Mouse (Mus musculus) spleen, adult 12 weeks (tissue): ENCODE data around the gene Tecpr2.
A peak's percentile ranks its signal among the peaks of the same experiment; 100 is the strongest.

ENCODE experiments used
- DNase-seq: peaks from one replicate; pipeline ENCODE4 v3.0.0; 2022; ENCODE audit warnings: low spot score

Gene Tecpr2

GRCm38 (mm10) chr12:110948082-110948909, 59.2 kb downstream of the Tecpr2 start:
- DNase-seq, result peak; percentile 14

- no peak for DNase-seq
These were observed 59.8 kb downstream of the Tecpr2 start for GRCm38 (mm10) chr12:110948910-110949201.

DNA sequence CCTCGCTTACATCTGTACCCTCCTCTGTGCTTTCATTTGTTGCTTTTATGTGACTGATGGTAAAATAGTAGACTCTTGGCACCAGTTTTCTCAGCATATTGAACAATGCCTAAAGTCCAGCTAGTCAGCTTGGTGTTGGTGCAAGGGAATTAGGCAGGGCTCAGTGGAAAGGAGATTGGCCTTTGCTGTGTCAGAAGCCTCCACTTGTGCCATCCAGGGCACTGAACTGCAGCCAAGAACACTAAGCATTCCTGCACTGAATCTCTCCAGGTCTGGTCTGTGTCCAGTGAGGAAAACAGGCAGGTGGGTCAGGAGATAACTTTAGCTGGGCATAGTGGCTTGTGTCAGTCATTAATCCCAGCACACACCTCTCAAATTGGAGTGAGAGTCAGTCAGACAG, 60.3 kb downstream of the Tecpr2 start:
- no peak for DNase-seq

DNA sequence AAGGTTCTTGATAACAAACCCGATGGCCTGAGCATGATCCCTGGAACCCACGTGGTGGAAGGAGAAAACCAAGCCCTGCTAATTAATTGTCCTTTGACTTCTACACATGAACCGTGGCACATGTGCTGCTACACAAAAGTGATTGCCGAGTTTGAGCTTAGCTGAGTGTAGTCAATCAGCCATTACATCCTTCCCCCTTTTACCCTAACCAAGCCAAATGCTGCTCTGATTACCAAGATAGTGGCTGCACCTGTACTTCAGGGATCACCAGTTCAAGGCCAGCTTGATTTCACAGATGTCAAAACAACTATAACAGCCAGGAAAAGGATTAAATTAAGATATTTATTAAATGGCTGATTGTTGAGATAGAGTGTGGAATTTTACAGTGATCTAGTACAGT, 61.1 kb downstream of the Tecpr2 start:
- DNase-seq, result no peak

DNA sequence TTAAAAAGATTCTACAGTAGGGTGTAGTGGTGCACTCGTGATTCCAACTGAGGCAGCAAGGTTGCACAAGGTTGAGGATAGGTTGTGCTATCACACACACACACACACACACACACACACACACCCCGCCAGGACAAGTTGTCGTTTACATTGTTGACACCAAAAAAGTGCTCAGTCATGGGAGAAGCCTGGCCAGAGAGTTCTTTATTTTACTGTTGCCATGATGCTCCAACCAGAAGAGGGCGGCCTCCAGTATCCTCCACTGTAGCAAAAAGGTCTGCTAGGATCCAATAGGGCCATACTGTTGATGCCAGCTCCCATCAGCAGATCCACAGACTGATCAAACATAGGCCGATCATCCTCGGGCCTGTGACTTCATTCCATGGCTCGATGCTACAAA, 62.2 kb downstream of the Tecpr2 start:
- no peak for DNase-seq

DNA sequence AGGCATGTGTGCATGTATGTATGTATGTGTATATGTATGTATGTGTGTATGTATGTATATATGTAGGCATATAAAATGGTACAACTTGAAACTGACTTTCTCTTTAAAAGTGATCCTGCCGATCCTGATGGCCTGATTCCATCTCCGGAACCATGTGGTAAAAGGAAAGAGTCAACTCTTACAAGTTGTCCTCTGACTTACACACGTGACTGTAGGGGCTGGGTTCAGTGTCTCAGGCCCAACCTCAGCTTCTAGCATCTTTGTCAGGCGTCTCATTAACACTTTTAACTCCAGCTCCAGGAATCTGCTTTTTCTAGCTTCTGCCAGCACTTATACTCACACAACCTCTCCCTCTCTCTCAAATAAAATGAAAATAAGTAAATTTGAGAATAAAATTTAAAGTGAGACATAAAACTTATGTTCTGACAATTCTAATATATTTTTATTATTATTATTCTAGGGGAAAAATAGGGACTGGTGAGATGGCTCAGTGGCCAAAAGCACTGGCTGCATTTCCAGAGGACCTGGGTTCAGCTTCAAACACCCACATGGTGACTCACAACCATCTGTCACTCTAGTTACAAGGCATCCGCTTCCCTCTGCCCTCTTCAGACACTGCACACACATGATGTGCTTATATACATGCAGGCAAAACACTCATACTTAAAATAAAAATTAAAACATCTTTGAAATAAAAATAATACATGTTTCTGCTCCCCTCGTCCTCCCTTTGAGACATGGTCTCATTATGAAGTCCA, 63.7 kb downstream of the Tecpr2 start:
- DNase-seq, result no peak

GRCm38 (mm10) chr12:110953443-110953842, 64.4 kb downstream of the Tecpr2 start:
- DNase-seq, result no peak

GRCm38 (mm10) chr12:110953900-110954299, 64.8 kb downstream of the Tecpr2 start:
- no peak for DNase-seq

- DNase-seq, result no peak
These were observed 65.4 kb downstream of the Tecpr2 start for GRCm38 (mm10) chr12:110954351-110954991.

DNA sequence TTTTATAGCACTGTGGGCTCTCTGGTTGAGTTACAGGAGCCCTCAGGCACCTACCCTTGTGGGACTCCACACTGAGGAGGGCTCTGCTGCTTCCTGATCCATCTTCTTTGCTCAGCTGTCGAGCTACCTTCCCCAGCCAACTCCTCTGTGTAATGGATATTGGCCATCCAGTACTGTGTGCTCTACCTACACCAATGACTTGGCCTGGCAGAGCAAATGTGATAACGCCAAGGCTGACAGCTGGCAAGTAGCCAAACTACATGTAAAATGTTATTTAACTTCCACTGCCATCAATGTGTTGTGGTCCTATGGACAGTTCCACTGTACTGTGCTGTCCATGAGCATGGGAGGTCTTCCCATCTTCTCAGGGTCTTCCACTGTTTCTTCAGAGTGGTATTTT, 72.9 kb downstream of the Tecpr2 start:
- DNase-seq, result no peak

GRCm38 (mm10) chr12:110965500-110965899, 76.4 kb downstream of the Tecpr2 start:
- DNase-seq, result no peak

- DNase-seq, result no peak
These were observed 77.0 kb downstream of the Tecpr2 start for GRCm38 (mm10) chr12:110966079-110966478.

GRCm38 (mm10) chr12:110967146-110967545, 78.1 kb downstream of the Tecpr2 start:
- DNase-seq, result no peak

DNA sequence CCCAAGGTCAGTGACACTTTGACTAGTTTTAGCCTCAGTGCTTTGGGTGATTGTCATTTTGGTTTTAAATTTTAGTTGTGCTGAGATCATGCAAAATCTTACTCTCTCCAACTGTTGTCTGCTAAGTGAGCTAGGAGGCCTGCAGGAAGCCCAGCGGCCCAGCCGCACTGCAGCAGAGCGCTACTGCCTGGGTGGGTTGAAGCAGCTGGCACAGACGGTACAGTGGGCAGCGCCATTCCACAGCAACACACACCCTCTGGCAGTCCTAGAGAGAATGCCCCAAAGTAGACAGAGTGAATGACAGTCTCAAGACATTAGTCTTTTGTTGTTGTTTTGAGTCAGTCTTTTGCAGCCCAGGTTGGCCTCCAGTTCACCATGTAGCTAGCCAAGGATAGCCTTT, 81.3 kb downstream of the Tecpr2 start:
- DNase-seq, result no peak

DNA sequence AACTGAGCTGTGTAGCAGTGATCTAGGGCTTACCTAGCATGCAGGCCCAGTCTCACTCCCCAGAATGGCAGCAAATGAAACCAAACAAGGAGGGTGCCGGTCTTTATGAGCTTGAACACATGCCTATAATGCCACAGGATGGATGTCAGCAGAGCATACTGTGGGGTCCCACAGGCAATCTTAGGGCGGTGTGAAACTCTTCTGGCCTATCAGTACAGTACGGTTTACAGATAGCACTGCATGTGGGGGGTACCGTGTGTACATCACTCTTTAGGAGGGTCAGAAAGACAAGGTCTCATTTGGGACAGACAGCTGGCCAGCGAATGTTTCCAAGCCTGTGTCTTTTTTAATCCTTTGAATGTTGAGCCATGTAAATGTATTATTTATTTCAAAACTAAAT, 82.9 kb downstream of the Tecpr2 start:
- DNase-seq, result no peak

DNA sequence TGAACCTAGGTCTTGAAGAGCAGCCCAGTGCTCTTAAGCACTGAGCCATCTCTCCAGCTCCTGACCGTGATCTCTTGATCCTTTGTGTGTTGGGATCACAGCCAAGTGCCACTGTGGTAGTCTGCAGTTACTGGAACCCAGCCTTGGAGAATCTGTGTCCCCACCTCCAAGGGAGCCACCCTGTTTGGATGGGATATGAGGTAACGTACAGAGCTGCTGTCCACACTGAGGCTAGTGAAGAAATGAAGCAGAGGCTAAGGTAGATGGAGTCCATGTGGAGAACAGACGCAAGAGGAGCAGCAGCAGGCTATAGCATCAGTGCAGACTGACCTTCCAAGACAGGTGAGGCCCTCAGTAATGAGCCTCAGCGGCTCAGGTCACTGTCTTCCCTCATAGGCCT, 84.8 kb downstream of the Tecpr2 start:
- no peak for DNase-seq

GRCm38 (mm10) chr12:110974295-110974694, 85.2 kb downstream of the Tecpr2 start:
- peak; percentile 65 for DNase-seq

- DNase-seq, result no peak
These were observed 85.7 kb downstream of the Tecpr2 start for GRCm38 (mm10) chr12:110974726-110975125.

DNA sequence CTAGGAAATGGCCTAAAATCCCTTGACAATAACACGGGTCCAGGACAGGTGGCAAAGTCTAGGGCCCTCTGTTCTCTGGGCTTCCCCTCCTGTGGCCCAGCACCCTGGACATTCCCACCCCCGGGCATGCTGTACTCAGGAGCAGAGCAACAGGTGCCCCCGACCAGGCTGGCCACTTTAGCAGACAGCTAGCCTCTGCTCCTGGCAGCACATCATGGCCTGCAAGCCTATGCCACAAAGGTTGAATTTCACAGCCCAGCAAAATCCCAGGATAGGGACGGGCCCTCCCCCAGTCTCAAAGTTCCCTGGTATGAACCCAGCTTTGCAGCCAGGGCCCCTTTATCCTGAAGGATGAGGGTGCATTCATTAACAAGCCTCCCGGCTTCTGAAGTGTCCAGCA, 86.3 kb downstream of the Tecpr2 start:
- DNase-seq, result no peak

- no peak for DNase-seq
These were observed 86.9 kb downstream of the Tecpr2 start for GRCm38 (mm10) chr12:110975838-110976468.

DNA sequence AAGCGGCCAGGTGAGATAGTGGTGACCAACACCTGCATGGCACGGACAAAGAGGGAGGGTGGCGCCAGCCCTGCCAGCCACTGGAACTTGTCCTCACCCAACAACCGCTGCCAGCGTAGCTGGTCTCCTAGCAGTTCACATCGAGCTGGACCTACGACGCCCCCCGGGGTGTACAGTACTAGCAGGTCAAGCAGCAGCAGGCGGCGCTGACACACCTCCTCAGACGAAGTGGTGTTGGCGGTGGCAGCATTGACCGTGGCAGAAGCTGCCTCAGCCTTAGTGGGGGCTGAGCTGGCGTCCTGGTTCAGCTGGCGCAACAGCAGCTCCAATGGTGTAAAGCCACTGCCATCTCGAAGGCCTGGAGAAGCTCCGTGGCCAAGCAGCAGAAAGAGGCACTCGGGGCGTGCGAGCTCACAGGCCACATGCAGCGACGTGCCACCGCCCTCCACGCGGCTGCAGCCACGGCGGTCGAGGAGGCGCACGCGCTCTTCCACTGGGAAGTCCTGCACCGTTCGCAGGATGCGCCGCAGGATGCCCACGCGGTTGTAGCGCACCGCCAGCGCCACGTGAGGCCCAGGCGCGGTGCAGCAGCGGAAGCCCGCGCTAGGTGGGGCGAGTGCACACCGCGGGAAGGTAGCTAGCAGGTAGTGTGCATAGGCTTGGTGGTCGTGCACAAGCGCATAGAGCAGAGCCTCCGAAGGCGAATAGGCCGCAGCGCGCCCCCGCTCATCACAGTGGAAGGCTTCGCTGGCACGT, 87.7 kb downstream of the Tecpr2 start:
- no peak for DNase-seq

- DNase-seq, result no peak
These were observed 88.3 kb downstream of the Tecpr2 start for GRCm38 (mm10) chr12:110977345-110977733.
